Mouse (Mus musculus): ENCODE measurements around the gene Stk39. TPM values are rescaled to one million over a fixed set of nuclear protein-coding genes. Genes with fewer than 3 reads are reported as not detected.
"Not testable (repeated sequence)": the region's sequence is repeated elsewhere in the genome, so short reads cannot be mapped to it uniquely, and the experiment has no call there.

The Stk39 gene
- polyA plus RNA-seq, 1 experiment from 2014 or later = 35.8 TPM

- Histone ChIP-seq H3K4me1 (replicated peaks) (peaks cover 11% of the 10 kb centered on the region), H3K9me3 (no peaks in the 10 kb centered on the region), H3K27me3 (no peaks in the 10 kb centered on the region), H3K4me2 (no peak overlapping the region), H3K27ac (replicated peaks) (no peak overlapping the region), H3K36me3 (0 out of 2 replicates have a peak, but pooled peaks cover under 1% of the 10 kb centered on the region), H3K9ac (no peak overlapping the region), H3K4me3 (no peak overlapping the region)
- no peak for ATAC-seq (ENCODE audit: low read depth)
- 85% methylated on average over 2 of the region's 2 CpGs for WGBS
Measured at GRCm38 (mm10) chr2:68253222-68253621, 218.8 kb downstream of the Stk39 start.

DNA sequence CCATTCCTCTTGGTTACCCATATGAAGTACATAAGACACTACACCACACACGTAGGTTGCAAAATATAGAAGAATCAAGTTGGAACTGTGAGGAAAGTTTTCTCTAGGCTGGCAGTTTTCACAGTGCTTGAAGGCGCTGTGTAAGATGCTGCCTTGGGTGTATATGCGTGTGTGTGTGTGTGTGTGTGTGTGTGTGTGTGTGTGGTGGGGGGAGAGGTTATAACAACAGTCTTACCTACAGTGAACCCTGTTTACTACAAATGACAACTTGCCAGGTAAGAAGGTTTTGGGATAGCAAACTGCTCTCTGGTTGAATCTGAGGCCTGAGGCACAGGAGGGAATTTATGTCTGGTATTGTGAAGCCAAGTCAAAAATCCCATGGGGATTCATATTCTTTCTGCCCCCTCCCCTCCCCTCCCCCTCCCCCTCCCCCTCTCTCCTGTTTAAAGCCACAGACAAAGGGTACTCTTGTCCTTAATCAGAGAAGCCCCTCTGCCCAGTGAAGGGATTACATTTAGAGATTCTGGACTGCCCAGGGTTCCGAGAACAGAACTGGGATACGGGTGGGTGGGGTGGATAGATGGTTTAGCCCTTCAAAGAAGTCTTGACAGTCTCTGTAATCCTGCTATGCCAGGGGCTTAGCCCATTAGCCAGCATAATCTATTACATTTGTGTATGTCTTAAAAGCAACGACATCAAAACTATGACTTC is 219.9 kb downstream of the Stk39 start:
- peaks cover 5% of the 10 kb centered on the region; the same call in 1 of the 2 replicates for H3K4me1 ChIP-seq (replicated peaks)
- H3K27me3 ChIP-seq = no peaks in the 10 kb centered on the region
- H3K4me3 ChIP-seq = no peak overlapping the region
- H3K9me3 ChIP-seq = no peaks in the 10 kb centered on the region
- H3K9ac ChIP-seq = no peak overlapping the region
- peaks cover 7% of the 10 kb centered on the region; the same call in 1 of the 2 replicates for H3K36me3 ChIP-seq
- no peak overlapping the region for H3K27ac ChIP-seq (replicated peaks)
- ATAC-seq (ENCODE audit: low read depth) = no peak
- 78% methylated on average over 6 of the region's 6 CpGs for WGBS
- H3K4me2 ChIP-seq = no peak overlapping the region

DNA sequence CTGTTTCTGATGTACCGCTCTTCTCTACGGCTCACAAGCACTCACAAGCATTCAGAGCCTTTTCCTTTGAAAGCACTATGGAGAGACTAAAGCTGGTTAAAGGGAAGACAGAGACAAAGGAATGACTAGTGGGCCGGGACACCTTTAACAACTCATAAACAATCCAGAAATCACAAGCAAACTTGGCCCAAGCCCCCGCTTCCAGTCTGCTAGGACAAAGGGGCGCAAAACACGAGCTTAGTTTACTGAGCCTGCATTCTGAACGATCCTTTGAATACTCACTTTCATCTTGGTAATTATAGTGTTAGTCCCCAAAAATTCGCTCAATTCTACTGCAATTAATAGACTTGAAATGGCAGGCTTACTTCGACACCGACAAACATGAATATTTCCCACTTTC is 221.2 kb downstream of the Stk39 start:
- H3K4me1 ChIP-seq (replicated peaks) = peaks cover 11% of the 10 kb centered on the region
- 74% methylated on average over 10 of the region's 10 CpGs for WGBS
- no peak for ATAC-seq (ENCODE audit: low read depth)

GRCm38 (mm10) chr2:68249855-68250424 is 222.1 kb downstream of the Stk39 start:
- no peak overlapping the region for H3K4me2 ChIP-seq
- WGBS = 60% methylated on average over 4 of the region's 4 CpGs
- H3K36me3 ChIP-seq = peaks cover 7% of the 10 kb centered on the region; the same call in 1 of the 2 replicates
- no peak for ATAC-seq (ENCODE audit: low read depth)
- peaks cover 6% of the 10 kb centered on the region for H3K4me1 ChIP-seq (replicated peaks)
- H3K4me3 ChIP-seq = no peak overlapping the region
- no peaks in the 10 kb centered on the region for H3K9me3 ChIP-seq
- no peak overlapping the region for H3K9ac ChIP-seq
- H3K27me3 ChIP-seq = no peaks in the 10 kb centered on the region
- H3K27ac ChIP-seq (replicated peaks) = no peak overlapping the region

More for the DNA sequence above, 221.2 kb downstream of the Stk39 start:
- H3K9me3 ChIP-seq = no peaks in the 10 kb centered on the region
- H3K4me2 ChIP-seq = no peak overlapping the region
- H3K36me3 ChIP-seq = peaks cover 7% of the 10 kb centered on the region; the same call in 1 of the 2 replicates
- no peak overlapping the region for H3K4me3 ChIP-seq
- no peaks in the 10 kb centered on the region for H3K27me3 ChIP-seq
- H3K9ac ChIP-seq = no peak overlapping the region
- H3K27ac ChIP-seq (replicated peaks) = no peak overlapping the region

GRCm38 (mm10) chr2:68246284-68246683 is 225.8 kb downstream of the Stk39 start:
- 44% methylated on average over 3 of the region's 3 CpGs for WGBS
- no peak overlapping the region for H3K9ac ChIP-seq

GRCm38 (mm10) chr2:68244556-68244955 is 227.5 kb downstream of the Stk39 start:
- no peak overlapping the region for H3K9ac ChIP-seq
- ATAC-seq (ENCODE audit: low read depth) = no peak
- WGBS = 81% methylated on average over 1 of the region's 1 CpGs

More at GRCm38 (mm10) chr2:68246284-68246683, 225.8 kb downstream of the Stk39 start:
- Histone ChIP-seq H3K4me3 (no peak overlapping the region), H3K4me1 (replicated peaks) (peaks cover 6% of the 10 kb centered on the region), H3K4me2 (no peak overlapping the region), H3K27ac (replicated peaks) (no peak overlapping the region), H3K9me3 (no peaks in the 10 kb centered on the region), H3K36me3 (peaks cover 7% of the 10 kb centered on the region; the same call in 1 of the 2 replicates), H3K27me3 (no peaks in the 10 kb centered on the region)
- ATAC-seq (ENCODE audit: low read depth) = no peak

GRCm38 (mm10) chr2:68243879-68244553 is 228.1 kb downstream of the Stk39 start:
- Histone ChIP-seq H3K4me1 (replicated peaks) (peaks cover 6% of the 10 kb centered on the region), H3K9ac (no peak overlapping the region), H3K27me3 (no peaks in the 10 kb centered on the region), H3K36me3 (peaks cover 7% of the 10 kb centered on the region; the same call in 1 of the 2 replicates), H3K27ac (replicated peaks) (no peak overlapping the region), H3K4me3 (no peak overlapping the region), H3K9me3 (no peaks in the 10 kb centered on the region), H3K4me2 (no peak overlapping the region)
- 79% methylated on average over 12 of the region's 12 CpGs for WGBS
- ATAC-seq (ENCODE audit: low read depth) = no peak

More at GRCm38 (mm10) chr2:68244556-68244955, 227.5 kb downstream of the Stk39 start:
- Histone ChIP-seq H3K36me3 (peaks cover 7% of the 10 kb centered on the region; the same call in 1 of the 2 replicates), H3K4me1 (replicated peaks) (peaks cover 6% of the 10 kb centered on the region), H3K27me3 (no peaks in the 10 kb centered on the region), H3K27ac (replicated peaks) (no peak overlapping the region), H3K4me3 (no peak overlapping the region), H3K9me3 (no peaks in the 10 kb centered on the region), H3K4me2 (no peak overlapping the region)

DNA sequence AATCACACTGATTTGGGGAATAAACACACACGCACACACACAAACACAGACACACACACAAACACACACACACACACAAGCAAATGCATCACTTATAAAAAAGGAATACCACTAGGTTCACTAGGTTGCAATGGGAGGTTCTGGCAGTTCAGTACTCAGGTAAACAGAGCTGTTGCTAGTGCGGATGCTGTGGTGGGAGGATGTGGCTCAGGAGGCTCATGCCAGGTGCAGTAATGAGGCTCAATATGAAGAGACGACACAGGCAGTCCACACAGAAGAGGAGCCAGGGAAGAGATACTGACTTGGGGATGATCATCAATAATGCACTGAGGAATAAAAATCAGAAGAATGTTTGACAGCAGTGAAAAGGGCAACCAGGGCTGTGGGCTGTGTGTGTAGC is 228.8 kb downstream of the Stk39 start:
- Histone ChIP-seq H3K4me2 (no peak overlapping the region), H3K27ac (replicated peaks) (no peak overlapping the region), H3K4me3 (no peak overlapping the region), H3K4me1 (replicated peaks) (peaks cover 6% of the 10 kb centered on the region), H3K9me3 (no peaks in the 10 kb centered on the region), H3K27me3 (no peaks in the 10 kb centered on the region), H3K9ac (no peak overlapping the region), H3K36me3 (peaks cover 7% of the 10 kb centered on the region; the same call in 1 of the 2 replicates)
- 84% methylated on average over 3 of the region's 3 CpGs for WGBS
- no peak for ATAC-seq (ENCODE audit: low read depth)

GRCm38 (mm10) chr2:68242069-68242468 is 230.0 kb downstream of the Stk39 start:
- H3K27ac ChIP-seq (replicated peaks) = no peak overlapping the region
- H3K9ac ChIP-seq = no peak overlapping the region
- no peaks in the 10 kb centered on the region for H3K36me3 ChIP-seq
- ATAC-seq (ENCODE audit: low read depth) = no peak
- no peak overlapping the region for H3K4me2 ChIP-seq
- H3K4me3 ChIP-seq = no peak overlapping the region
- no peaks in the 10 kb centered on the region for H3K9me3 ChIP-seq
- H3K27me3 ChIP-seq = no peaks in the 10 kb centered on the region
- WGBS = 90% methylated on average over 3 of the region's 3 CpGs
- peaks cover 6% of the 10 kb centered on the region for H3K4me1 ChIP-seq (replicated peaks)

DNA sequence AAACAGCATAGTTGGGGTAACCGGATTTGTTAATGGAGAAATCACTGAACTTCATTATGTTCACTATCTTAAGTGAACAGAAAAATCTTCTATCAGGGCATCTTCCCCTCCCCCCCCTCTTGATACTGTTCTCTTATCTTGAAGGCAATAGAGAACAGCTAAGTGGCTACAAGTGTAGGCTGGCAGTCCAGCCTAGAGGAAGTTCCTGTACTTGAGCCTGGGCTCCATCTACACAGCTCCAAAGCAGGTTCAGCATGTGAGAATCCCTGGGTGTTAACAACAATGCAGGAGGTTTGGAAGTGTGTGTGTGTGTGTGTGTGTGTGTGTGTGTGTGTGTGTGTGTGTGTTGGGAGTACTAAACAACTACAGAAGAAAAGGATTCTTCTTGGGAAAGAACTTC is 230.4 kb downstream of the Stk39 start:
- 94% methylated on average over 1 of the region's 1 CpGs for WGBS
- Histone ChIP-seq H3K4me1 (replicated peaks) (peaks cover 6% of the 10 kb centered on the region), H3K27me3 (no peaks in the 10 kb centered on the region), H3K4me2 (no peak overlapping the region), H3K9me3 (no peaks in the 10 kb centered on the region), H3K27ac (replicated peaks) (no peak overlapping the region), H3K4me3 (no peak overlapping the region), H3K36me3 (no peaks in the 10 kb centered on the region), H3K9ac (no peak overlapping the region)
- no peak for ATAC-seq (ENCODE audit: low read depth)

DNA sequence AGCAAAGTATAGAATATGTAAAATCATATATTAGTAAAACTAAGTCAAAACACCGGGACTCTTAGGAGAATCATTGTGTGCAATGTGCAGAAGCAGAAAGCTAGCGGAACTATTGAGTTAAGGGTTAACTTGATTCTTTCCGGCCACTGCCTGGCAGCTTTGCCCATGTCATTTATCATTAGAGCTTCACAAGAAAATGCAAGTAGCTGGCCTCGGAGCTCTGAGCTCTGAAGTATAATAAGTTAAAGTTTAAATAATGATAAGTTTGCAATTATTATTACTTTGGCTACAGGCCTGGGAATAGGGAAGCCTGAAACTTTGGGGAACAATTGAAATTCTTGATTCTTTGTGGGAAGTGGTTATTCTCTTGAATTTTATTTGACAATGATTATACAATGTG is 232.7 kb downstream of the Stk39 start:
- 19% methylated on average over 4 of the region's 4 CpGs for WGBS
- not testable (repeated sequence) for H3K27me3 ChIP-seq; H3K9ac ChIP-seq; H3K27ac ChIP-seq (replicated peaks); H3K4me1 ChIP-seq (replicated peaks); H3K4me3 ChIP-seq; H3K4me2 ChIP-seq; ATAC-seq (ENCODE audit: low read depth); H3K36me3 ChIP-seq; H3K9me3 ChIP-seq

DNA sequence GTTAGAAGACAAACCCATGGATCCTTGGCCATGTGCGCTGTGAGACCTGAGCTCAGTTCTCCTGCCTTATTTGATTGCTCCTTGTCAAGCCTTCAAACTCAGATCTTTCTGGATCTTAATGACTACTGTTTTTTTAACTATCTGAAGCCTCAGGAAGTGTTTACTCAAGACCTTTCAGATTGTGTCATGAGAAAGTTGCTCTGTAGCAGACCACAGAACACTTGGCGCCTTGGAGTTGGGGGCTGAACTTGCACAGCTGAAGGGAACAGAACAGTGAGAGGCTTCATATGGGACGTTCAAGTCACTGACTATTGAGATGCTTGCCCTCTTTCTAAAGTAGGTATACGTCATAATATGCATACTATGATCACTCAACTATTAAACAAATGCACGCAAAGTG is 239.1 kb downstream of the Stk39 start:
- ATAC-seq (ENCODE audit: low read depth) = no peak
- no peak overlapping the region for H3K4me3 ChIP-seq
- 94% methylated on average over 5 of the region's 5 CpGs for WGBS

More for the DNA sequence above, 239.1 kb downstream of the Stk39 start:
- H3K27ac ChIP-seq (replicated peaks) = no peak overlapping the region
- no peaks in the 10 kb centered on the region for H3K4me1 ChIP-seq (replicated peaks)
- peaks cover 3% of the 10 kb centered on the region; the same call in 1 of the 2 replicates for H3K36me3 ChIP-seq
- no peak overlapping the region for H3K9ac ChIP-seq
- H3K4me2 ChIP-seq = no peak overlapping the region
- no peaks in the 10 kb centered on the region for H3K9me3 ChIP-seq
- H3K27me3 ChIP-seq = no peaks in the 10 kb centered on the region
